Mouse (Mus musculus) CD8-positive naive resting alpha-beta T cell, adult 57 days (primary cell): ENCODE results near the gene Tmem220. TPM values are rescaled to one million over a fixed set of nuclear protein-coding genes. Genes with fewer than 3 reads are reported as not detected.

ENCODE experiments used
- total RNA-seq: library from RNA; stranded (reverse); gene quantifications from one replicate; pipeline ENCODE4 v1.2.4, GENCODE M21; 2023

Gene Tmem220
- total RNA-seq: 0.64 TPM

GRCm38 (mm10) chr11:67024867-67025477 is at the start of gene Tmem220:
Tmem220 (plus strand) TSS chr11:67025154.

GRCm38 (mm10) chr11:67052321-67052952 is 27.5 kb downstream of the Tmem220 start, which contains the start of the genes Adprm and Sco1:
Adprm (minus strand) TSS chr11:67052594.
Sco1 (plus strand) TSS chr11:67052670.

GRCm38 (mm10) chr11:67078000-67078399 is 53.0 kb downstream of the Tmem220 start, which contains the start of gene Myh3:
Myh3 (plus strand) TSS chr11:67078300.

Other genes with a start within 250 kb of the Tmem220 start
- not detected for gene Pirt, start 113.2 kb upstream of the Tmem220 start, total RNA-seq
- gene Tmem238l, start 68.5 kb upstream of the Tmem220 start, total RNA-seq: not detected
- gene Adprm, start 27.4 kb downstream of the Tmem220 start, total RNA-seq: 41.7 TPM
- gene Sco1, start 27.5 kb downstream of the Tmem220 start, total RNA-seq: 13.0 TPM
- not detected for gene Myh3, start 53.1 kb downstream of the Tmem220 start, total RNA-seq
- gene Myh2, start 145.9 kb downstream of the Tmem220 start, total RNA-seq: not detected
- not detected for gene Myh1, start 174.9 kb downstream of the Tmem220 start, total RNA-seq
- not detected for gene Myh4, start 212.9 kb downstream of the Tmem220 start, total RNA-seq